Mouse (Mus musculus) liver, postnatal 0 days (tissue): Measurements from ENCODE around the gene Exoc3l. TPM values are rescaled to one million over a fixed set of nuclear protein-coding genes. Genes with fewer than 3 reads are reported as not detected.
"Not testable (repeated sequence)": the region's sequence is repeated elsewhere in the genome, so short reads cannot be mapped to it uniquely, and the experiment has no call there.

Experiments
- ATAC-seq: fragments of 200-750 bp; cut with Nextera tagmentation; 2 replicates; pipeline ENCODE4 v1.8.0; 2017; ENCODE audit warnings: mild to moderate bottlenecking, moderate library complexity
- DNase-seq: peaks from one replicate; pipeline ENCODE4 v3.0.0-alpha.2; 2016
- H3K27ac ChIP-seq: fragments of 300-500 bp; sonication (generic); 2 replicates; pipeline ENCODE4 v1.5.1; 2014; ENCODE audit warnings: antibody characterized with exemption, moderate library complexity, mild to moderate bottlenecking, low read depth
- H3K27me3 ChIP-seq: fragments of 300-500 bp; sonication (generic); 2 replicates; pipeline ENCODE4 v1.6.1; 2014; ENCODE audit warnings: low read length, control low read depth, mixed read lengths; ENCODE audit not compliant: insufficient read depth
- H3K36me3 ChIP-seq: fragments of 300-500 bp; sonication (generic); replicated peaks from 2 replicates; pipeline ENCODE4 v1.6.1; 2014; ENCODE audit warnings: mild to moderate bottlenecking, control low read depth, low read length, moderate library complexity, mixed read lengths; ENCODE audit not compliant: insufficient read depth
- H3K4me1 ChIP-seq: fragments of 300-500 bp; sonication (generic); 2 replicates; pipeline ENCODE4 v1.6.1; 2014; ENCODE audit warnings: antibody characterized with exemption, mild to moderate bottlenecking, control low read depth; ENCODE audit not compliant: insufficient read depth
- H3K4me2 ChIP-seq: fragments of 300-500 bp; sonication (generic); 2 replicates; pipeline ENCODE4 v1.6.1; 2014; ENCODE audit warnings: low read depth, mild to moderate bottlenecking, low read length, moderate library complexity, mixed read lengths
- H3K4me3 ChIP-seq: fragments of 300-500 bp; sonication (generic); 2 replicates; pipeline ENCODE4 v1.5.1; 2014; ENCODE audit warnings: low read depth, low read length
- H3K9ac ChIP-seq: fragments of 300-500 bp; sonication (generic); replicated peaks from 2 replicates; pipeline ENCODE4 v1.6.1; 2014; ENCODE audit warnings: mild to moderate bottlenecking, moderate library complexity
- H3K9me3 ChIP-seq: fragments of 300-500 bp; sonication (generic); 2 replicates; pipeline ENCODE4 v1.6.1; 2016; ENCODE audit warnings: mild to moderate bottlenecking, control low read depth, low read length, mixed read lengths
- CTCF ChIP-seq: sonication (generic); IDR thresholded peaks from 2 replicates; pipeline ENCODE4 v1.5.1; 2016; ENCODE audit warnings: antibody characterized with exemption, low read depth
- EP300 ChIP-seq: IDR thresholded peaks from 2 replicates; pipeline ENCODE4 v1.6.1; 2016; ENCODE audit warnings: antibody characterized with exemption, low read depth, mild to moderate bottlenecking
- WGBS: fragments of 180-500 bp; shearing (Covaris S2); extraction: QIAGEN DNeasy Blood & Tissue Kit; methylation state at CpG from one replicate; pipeline ENCODE4 v1.1.7; 2014; ENCODE audit not compliant: insufficient replicate concordance; 5-methylcytosine and 5-hydroxymethylcytosine counted together
- polyA plus RNA-seq: library from polyadenylated mRNA; unstranded; fragments of >200 nt; fragmentation: Nextera tagmentation; extraction: Ambion mirVana; gene quantifications from 2 replicates; pipeline ENCODE4 v1.2.1, GENCODE M21; 2015

Exoc3l gene
- polyA plus RNA-seq, 1 experiment from 2014 or later: 6.6 TPM

DNA sequence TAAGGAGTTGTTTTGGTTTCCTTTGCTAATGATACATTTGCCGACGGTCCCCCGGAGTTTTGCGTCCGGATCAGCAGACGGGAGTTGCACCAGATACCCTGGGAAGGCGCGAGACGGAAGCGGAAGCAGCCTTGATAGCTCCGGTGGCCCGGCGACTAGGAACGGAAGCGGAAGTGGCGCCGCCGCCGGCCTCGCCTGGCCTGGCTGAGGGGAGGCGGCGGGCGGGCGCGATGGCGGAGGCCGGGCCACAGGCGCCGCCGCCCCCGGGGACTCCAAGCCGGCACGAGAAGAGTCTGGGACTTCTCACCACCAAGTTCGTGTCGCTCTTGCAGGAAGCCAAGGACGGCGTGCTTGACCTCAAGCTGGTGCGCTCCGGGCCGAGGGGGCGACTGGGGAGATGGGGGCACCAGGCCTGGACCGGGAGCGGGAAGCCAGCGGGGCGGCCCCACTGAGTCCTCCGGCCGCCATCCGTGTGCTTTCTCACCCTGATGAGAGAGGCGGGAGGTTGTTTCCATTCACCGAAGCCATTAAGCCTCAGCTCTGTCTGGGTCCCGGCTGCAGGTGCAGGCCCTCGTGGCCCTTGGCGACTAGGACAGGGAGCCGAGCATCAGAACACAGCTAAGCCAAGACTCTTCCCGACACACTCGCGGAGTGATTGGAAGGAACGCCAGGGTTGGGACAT lies 1.8 kb upstream of the Exoc3l start, which contains the start of gene E2f4:
Gene E2f4 (plus strand): TSS at position 153 of the 682 bp plus-strand sequence.
- H3K9ac ChIP-seq: peak within 1 kb of the TSS; percentile 97
- WGBS: under 1% methylated on average over 58 of the region's 58 CpGs
- ATAC-seq: peak; percentile 81
- H3K27me3 ChIP-seq: no peaks in the 10 kb centered on the region
- H3K9me3 ChIP-seq: no peaks in the 10 kb centered on the region
- TF ChIP-seq CTCF (0 out of 2 replicates have a peak, but pooled peaks have one; percentile 1), EP300 (no peak)
- peak; percentile 95 for DNase-seq
- peaks cover 40% of the 10 kb centered on the region for H3K4me1 ChIP-seq
- H3K27ac ChIP-seq: peak within 1 kb of the TSS; percentile 84
- peak within 1 kb of the TSS; percentile 94 for H3K4me3 ChIP-seq
- peaks cover 37% of the 10 kb centered on the region for H3K36me3 ChIP-seq
- H3K4me2 ChIP-seq: peak within 1 kb of the TSS; percentile 90

DNA sequence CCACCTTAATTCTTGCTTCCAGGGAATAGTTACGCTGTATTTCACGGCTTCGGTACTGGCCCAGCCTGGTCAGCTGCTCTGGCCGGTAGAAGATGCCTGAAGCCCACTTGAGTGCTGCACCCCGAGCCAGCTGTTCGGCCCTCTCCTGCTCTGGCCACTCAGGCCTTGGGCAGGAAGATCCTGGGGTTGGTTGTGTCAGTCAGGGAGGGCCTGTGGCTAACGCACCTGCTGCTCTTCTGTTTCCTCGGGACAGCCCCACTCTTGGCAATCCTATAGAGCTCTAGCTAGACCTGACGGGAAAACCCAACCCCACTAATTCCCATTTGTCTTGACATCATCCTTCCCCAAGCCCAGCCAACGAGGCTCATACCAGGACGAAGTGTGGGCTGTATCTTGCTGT lies 645 bp downstream of the Exoc3l start:
- ATAC-seq (no peak), DNase-seq (no peak)
- peak overlapping the region; percentile 34 for H3K4me2 ChIP-seq
- no peak overlapping the region; the same call in 1 of the 2 replicates for H3K9ac ChIP-seq
- H3K9me3 ChIP-seq: no peaks in the 10 kb centered on the region
- TF ChIP-seq EP300 (no peak), CTCF (no peak)
- WGBS: 65% methylated on average over 11 of the region's 11 CpGs
- peaks cover 37% of the 10 kb centered on the region for H3K4me1 ChIP-seq
- peak overlapping the region; percentile 16; the same call in 1 of the 2 replicates for H3K4me3 ChIP-seq
- H3K27me3 ChIP-seq: peaks cover 5% of the 10 kb centered on the region
- H3K27ac ChIP-seq: peak overlapping the region; percentile 37; the same call in 1 of the 2 replicates
- H3K36me3 ChIP-seq: peaks cover 14% of the 10 kb centered on the region

DNA sequence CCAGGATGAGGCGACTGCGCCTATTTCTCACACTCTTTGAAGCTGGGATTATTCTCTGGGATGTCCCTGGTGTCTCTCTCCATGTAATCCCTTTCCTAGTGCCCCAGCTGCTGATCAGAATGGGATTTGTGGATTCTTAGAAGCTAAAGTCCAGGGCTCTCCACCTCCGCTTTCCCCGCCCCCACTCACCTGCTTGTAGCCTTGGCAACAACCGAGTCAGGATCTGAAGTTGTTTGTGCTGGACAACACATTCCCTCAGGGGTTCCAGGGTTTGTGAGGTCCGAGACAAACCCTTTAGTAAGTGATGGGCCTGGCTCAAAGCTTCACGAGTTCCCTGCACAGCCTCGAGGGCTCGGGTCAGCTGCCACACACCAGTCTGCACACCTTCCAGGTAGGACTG lies 1.1 kb downstream of the Exoc3l start:
- peak overlapping the region; percentile 34 for H3K4me2 ChIP-seq
- H3K27me3 ChIP-seq: peaks cover 10% of the 10 kb centered on the region
- ATAC-seq (no peak), DNase-seq (no peak)
- 72% methylated on average over 9 of the region's 9 CpGs for WGBS
- H3K9ac ChIP-seq: no peak overlapping the region
- H3K36me3 ChIP-seq: peaks cover 9% of the 10 kb centered on the region
- H3K4me3 ChIP-seq: no peak overlapping the region
- TF ChIP-seq CTCF (no peak), EP300 (no peak)
- H3K27ac ChIP-seq: no peak overlapping the region
- H3K4me1 ChIP-seq: peaks cover 41% of the 10 kb centered on the region
- H3K9me3 ChIP-seq: no peaks in the 10 kb centered on the region

DNA sequence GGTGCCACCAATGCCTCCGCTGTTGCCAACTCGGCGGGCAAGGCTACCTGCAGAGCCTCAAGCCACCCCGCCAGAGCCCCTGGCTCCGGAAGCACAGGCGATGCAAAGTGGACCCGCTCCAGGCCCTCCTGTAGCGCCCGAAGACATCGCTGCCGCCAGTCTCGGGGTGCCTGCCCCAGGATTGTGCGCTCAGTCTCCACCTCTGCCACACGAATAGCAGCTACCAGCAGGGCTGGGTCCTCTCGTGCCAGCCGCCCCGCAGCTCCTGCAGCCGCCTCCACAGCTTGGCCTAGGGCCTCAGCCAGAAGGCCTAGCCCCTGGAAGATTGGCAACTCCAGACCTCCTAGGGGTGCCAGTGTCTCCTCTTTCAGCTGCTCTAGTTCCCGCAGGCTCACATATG lies 2.5 kb downstream of the Exoc3l start:
- Histone ChIP-seq H3K9me3 (no peaks in the 10 kb centered on the region), H3K9ac (no peak overlapping the region), H3K4me2 (no peak overlapping the region), H3K4me3 (no peak overlapping the region), H3K36me3 (no peaks in the 10 kb centered on the region; the same call in 1 of the 2 replicates), H3K27ac (no peak overlapping the region), H3K4me1 (peaks cover 39% of the 10 kb centered on the region), H3K27me3 (peaks cover 11% of the 10 kb centered on the region)
- DNase-seq: no peak
- ATAC-seq: no peak
- WGBS: 67% methylated on average over 19 of the region's 19 CpGs
- TF ChIP-seq EP300: no peak
- TF ChIP-seq CTCF: no peak

DNA sequence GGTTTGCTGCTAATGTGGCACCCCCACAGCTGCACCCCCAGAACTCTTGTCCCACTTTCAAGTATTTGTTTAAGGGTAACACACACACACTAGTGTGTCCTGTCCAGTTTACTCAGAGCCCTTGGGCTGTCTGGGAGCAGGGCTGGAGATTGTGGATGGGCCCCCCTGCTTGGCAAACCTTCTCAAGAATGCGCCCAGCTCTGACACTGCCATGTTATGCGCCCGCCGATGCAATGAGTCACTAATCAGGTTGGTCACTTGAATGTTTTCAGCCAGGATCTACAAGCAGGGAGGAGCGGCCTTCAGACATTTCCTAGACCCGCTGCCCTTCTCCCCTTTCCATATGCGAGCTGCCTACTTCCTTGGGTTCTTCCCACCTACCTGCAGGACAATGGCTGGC lies 3.4 kb downstream of the Exoc3l start:
- no peak for ATAC-seq
- H3K4me2 ChIP-seq: no peak overlapping the region
- no peak overlapping the region for H3K4me3 ChIP-seq
- peaks cover 36% of the 10 kb centered on the region for H3K4me1 ChIP-seq
- no peak overlapping the region for H3K27ac ChIP-seq
- no peaks in the 10 kb centered on the region for H3K36me3 ChIP-seq
- WGBS: 71% methylated on average over 7 of the region's 7 CpGs
- H3K9ac ChIP-seq: no peak overlapping the region
- H3K27me3 ChIP-seq: peaks cover 11% of the 10 kb centered on the region
- TF ChIP-seq EP300: no peak
- no peak for TF ChIP-seq CTCF
- no peaks in the 10 kb centered on the region for H3K9me3 ChIP-seq
- DNase-seq: no peak

DNA sequence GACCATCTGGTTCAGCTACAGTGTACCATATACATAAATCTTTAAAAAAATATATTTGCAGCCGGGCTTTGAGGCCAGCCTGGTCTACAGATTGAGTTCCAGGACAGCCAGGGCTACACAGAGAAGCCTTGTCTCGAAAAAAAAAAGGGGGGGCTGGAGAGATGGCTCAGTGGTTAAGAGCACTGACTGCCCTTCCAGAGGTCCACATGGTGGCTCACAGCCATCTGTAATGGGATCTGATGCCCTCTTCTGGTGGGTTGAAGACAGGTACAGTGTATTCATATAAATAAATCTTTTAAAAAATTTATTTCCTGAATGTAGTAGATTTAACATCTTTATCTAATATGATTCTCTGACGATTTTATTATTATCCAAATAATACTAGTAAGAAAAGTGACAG lies 4.1 kb downstream of the Exoc3l start:
- not testable (repeated sequence) for H3K4me3 ChIP-seq, H3K9ac ChIP-seq, H3K27ac ChIP-seq, H3K36me3 ChIP-seq, H3K4me2 ChIP-seq, H3K9me3 ChIP-seq, DNase-seq, ATAC-seq
- Histone ChIP-seq H3K4me1 (peaks cover 33% of the 10 kb centered on the region), H3K27me3 (peaks cover 12% of the 10 kb centered on the region)
- TF ChIP-seq CTCF: peak; percentile 32
- WGBS: 70% methylated on average over 3 of the region's 3 CpGs

DNA sequence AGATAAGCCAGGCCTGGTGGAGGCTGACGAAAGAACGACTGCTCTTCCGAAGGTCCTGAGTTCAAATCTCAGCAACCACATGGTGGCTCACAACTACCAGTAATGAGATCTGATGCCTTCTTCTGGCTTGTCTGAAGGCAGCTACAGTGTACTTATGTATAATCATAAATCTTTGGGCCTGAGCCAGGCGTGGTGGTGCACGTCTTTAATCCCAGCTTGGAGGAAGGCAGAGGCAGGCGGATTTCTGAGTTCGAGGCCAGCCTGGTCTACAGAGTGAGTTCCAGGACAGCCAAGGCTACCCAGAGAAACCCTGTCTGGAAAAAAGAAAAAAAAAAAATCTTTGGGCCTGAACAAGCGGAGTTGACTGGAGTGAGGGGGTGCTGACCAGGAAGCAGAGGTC lies 4.5 kb downstream of the Exoc3l start:
- H3K27me3 ChIP-seq: peaks cover 14% of the 10 kb centered on the region
- not testable (repeated sequence) for ATAC-seq, H3K27ac ChIP-seq, DNase-seq, H3K9ac ChIP-seq, H3K4me3 ChIP-seq, H3K36me3 ChIP-seq, H3K9me3 ChIP-seq, H3K4me2 ChIP-seq
- WGBS: 81% methylated on average over 8 of the region's 8 CpGs
- peaks cover 28% of the 10 kb centered on the region for H3K4me1 ChIP-seq
